Mouse (Mus musculus): ENCODE measurements at regions not wholly inside any gene's neighbourhood (a gene's known extent, or its start where the extent isn't known, plus 50 kb on each side); places are given as distances from the start of the nearest gene placed in this dataset.

- H3K27ac ChIP-seq, result no peak overlapping the region
Observed at GRCm38 (mm10) chr4:125399376-125400112, 91.0 kb upstream of the Grik3 start.

DNA sequence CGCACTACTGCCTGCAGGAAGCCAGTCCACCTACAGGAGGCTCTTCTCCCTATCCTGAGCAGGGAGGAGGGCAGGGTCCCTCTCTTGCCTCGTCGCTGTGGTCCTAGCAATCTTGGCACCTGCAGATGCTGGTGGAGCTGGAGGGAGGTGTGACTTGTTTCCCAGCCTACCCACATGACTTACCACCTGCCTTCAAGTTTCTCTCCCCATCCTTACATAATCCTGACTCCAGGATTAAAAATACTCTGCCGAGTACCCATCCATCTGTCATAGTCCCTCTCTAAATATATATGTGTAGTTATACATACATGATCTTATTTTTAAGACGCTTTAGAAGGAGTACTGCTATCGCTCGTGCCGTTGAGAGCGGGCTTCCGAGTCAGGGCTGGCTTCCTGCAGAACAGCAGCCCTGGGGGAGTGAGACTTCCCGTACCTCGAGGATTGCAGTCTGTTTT, 93.5 kb upstream of the Grik3 start:
- ATAC-seq (ENCODE audit: low FRiP score), result no peak
- peaks cover 6% of the 10 kb centered on the region; the same call in 1 of the 2 replicates for H3K4me1 ChIP-seq (replicated peaks)
- 0 out of 2 replicates have a peak, but pooled peaks cover 7% of the 10 kb centered on the region for H3K27me3 ChIP-seq
- H3K9me3 ChIP-seq, result no peaks in the 10 kb centered on the region
- H3K4me3 ChIP-seq, result no peak overlapping the region
- 73% methylated on average over 12 of the region's 12 CpGs for WGBS
- no peak overlapping the region for H3K9ac ChIP-seq
- H3K4me2 ChIP-seq, result no peak overlapping the region
- H3K36me3 ChIP-seq, result no peaks in the 10 kb centered on the region
- no peak overlapping the region for H3K27ac ChIP-seq

More at GRCm38 (mm10) chr4:125399376-125400112, 91.0 kb upstream of the Grik3 start:
- peaks cover 6% of the 10 kb centered on the region; the same call in 1 of the 2 replicates for H3K4me1 ChIP-seq (replicated peaks)
- H3K4me3 ChIP-seq, result no peak overlapping the region
- 79% methylated on average over 13 of the region's 13 CpGs for WGBS
- H3K27me3 ChIP-seq, result 0 out of 2 replicates have a peak, but pooled peaks cover 8% of the 10 kb centered on the region
- H3K4me2 ChIP-seq, result no peak overlapping the region
- H3K9me3 ChIP-seq, result no peaks in the 10 kb centered on the region
- H3K36me3 ChIP-seq, result no peaks in the 10 kb centered on the region
- ATAC-seq (ENCODE audit: low FRiP score), result no peak
- no peak overlapping the region for H3K9ac ChIP-seq

- no peaks in the 10 kb centered on the region; the same call in 1 of the 2 replicates for H3K4me1 ChIP-seq (replicated peaks)
- no peak overlapping the region for H3K4me3 ChIP-seq
- H3K27me3 ChIP-seq, result peaks cover 7% of the 10 kb centered on the region; the same call in 1 of the 2 replicates
- ATAC-seq (ENCODE audit: low FRiP score), result no peak
- 63% methylated on average over 6 of the region's 6 CpGs for WGBS
- H3K4me2 ChIP-seq, result no peak overlapping the region
- no peaks in the 10 kb centered on the region for H3K9me3 ChIP-seq
- no peak overlapping the region for H3K27ac ChIP-seq
- no peak overlapping the region for H3K9ac ChIP-seq
- H3K36me3 ChIP-seq, result no peaks in the 10 kb centered on the region
Observed at GRCm38 (mm10) chr4:125391269-125391668, 99.2 kb upstream of the Grik3 start.

DNA sequence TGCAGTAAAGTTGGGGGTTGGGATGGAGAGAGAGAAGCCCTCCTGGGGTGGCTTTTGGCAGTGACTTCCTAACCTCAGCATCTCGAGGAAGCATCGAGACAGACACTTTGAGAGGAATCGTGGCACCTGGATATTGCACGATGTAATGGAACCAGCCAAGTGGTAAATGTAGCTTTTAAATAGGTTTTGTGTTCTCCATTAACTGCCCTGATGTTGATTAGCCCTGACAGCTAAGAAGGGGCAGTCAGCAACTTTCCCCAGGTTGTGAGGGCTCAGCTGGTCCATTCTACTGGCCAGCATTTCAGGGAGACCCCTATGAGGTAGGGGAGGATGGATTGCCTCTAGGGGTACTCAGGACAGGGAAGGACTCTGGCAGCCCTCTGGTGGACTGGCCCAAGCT, 104.7 kb upstream of the Grik3 start:
- Histone ChIP-seq H3K27me3 (peaks cover 6% of the 10 kb centered on the region; the same call in 1 of the 2 replicates), H3K4me1 (replicated peaks) (0 out of 2 replicates have a peak, but pooled peaks cover 3% of the 10 kb centered on the region), H3K36me3 (no peaks in the 10 kb centered on the region), H3K27ac (no peak overlapping the region), H3K9me3 (0 out of 2 replicates have a peak, but pooled peaks cover 4% of the 10 kb centered on the region), H3K4me2 (no peak overlapping the region), H3K4me3 (no peak overlapping the region), H3K9ac (no peak overlapping the region)
- ATAC-seq (ENCODE audit: low FRiP score), result no peak
- WGBS, result 49% methylated on average over 4 of the region's 4 CpGs

GRCm38 (mm10) chr4:125364011-125364410, 126.5 kb upstream of the Grik3 start:
- Histone ChIP-seq H3K4me2 (no peak overlapping the region), H3K9me3 (no peaks in the 10 kb centered on the region), H3K36me3 (no peaks in the 10 kb centered on the region), H3K4me1 (replicated peaks) (peaks cover 14% of the 10 kb centered on the region), H3K9ac (no peak overlapping the region), H3K4me3 (no peak overlapping the region), H3K27ac (peak overlapping the region; percentile 60), H3K27me3 (peaks cover 10% of the 10 kb centered on the region; the same call in 1 of the 2 replicates)
- ATAC-seq (ENCODE audit: low FRiP score), result no peak
- WGBS, result 51% methylated on average over 9 of the region's 9 CpGs

DNA sequence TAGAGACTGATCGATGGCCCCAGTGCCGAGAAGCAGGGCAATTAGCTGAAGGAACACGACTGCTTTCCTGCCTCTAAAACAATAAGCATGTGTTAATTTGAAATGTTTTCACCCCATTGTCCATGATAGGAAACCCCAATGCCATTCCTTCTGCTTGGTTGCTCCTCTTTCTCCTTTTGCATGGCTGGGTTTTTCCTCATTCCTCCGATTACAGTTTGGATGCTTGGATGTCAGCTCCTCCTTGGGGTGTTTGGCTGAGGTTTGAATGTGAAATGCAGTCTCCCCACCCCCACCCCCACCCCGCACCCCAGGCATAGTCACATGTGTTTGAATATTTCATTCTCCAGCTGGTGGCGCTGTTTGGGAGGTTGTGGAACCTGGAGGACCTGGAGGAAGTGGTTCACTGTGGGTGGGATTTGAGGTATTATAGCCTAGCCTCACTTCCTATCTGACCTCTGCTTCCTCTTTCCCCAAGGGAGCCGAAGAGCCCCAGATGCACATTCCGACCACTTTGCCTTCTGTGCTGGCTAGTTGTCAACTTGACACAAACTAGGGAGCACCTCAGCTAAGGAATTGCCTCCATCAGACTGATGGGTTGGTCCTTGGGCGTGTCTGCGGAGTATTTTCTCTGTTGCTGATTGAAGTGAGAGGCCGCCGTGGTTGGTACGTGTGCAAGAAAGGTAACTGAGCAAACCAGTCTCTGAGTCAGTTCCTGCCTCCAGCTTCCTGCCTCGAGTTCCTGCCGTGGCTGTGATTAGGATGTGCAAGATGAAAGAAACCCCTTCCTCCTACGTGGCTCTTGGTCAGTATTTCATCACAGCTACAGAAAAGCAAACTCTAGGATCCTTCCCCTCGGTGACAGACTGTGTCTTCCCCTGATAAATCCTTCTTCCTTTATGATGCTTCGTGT, 128.6 kb upstream of the Grik3 start:
- Histone ChIP-seq H3K27me3 (peaks cover 10% of the 10 kb centered on the region; the same call in 1 of the 2 replicates), H3K36me3 (no peaks in the 10 kb centered on the region), H3K4me1 (replicated peaks) (peaks cover 20% of the 10 kb centered on the region), H3K27ac (no peak overlapping the region), H3K9me3 (no peaks in the 10 kb centered on the region), H3K4me2 (no peak overlapping the region), H3K4me3 (no peak overlapping the region), H3K9ac (no peak overlapping the region)
- ATAC-seq (ENCODE audit: low FRiP score), result no peak
- WGBS, result 69% methylated on average over 18 of the region's 18 CpGs

GRCm38 (mm10) chr4:125358356-125358755, 132.1 kb upstream of the Grik3 start:
- Histone ChIP-seq H3K4me2 (no peak overlapping the region), H3K27me3 (peaks cover 6% of the 10 kb centered on the region; the same call in 1 of the 2 replicates), H3K4me1 (replicated peaks) (peaks cover 34% of the 10 kb centered on the region), H3K9me3 (no peaks in the 10 kb centered on the region), H3K36me3 (no peaks in the 10 kb centered on the region), H3K4me3 (no peak overlapping the region), H3K9ac (no peak overlapping the region), H3K27ac (no peak overlapping the region)
- ATAC-seq (ENCODE audit: low FRiP score), result no peak
- WGBS, result 77% methylated on average over 2 of the region's 2 CpGs

DNA sequence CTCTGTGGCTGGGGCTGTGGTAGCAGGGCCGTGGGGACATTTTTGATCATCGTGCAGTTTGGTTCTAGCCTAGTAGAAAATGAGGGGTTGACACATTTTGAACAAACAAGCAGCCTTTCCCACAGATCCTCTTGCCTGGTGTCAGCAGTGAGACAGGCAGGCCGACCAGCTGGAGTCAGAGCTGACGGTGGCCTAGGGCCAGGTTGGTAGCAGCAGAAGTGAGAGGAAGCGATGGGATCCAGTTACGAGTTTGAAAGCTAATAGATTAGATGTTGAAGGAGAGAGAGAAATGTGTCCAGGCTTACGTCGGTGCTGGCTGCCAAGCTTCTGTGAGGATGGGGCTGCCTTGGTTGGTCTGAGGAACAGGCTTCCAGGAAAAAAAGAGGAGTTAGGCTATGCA, 134.1 kb upstream of the Grik3 start:
- Histone ChIP-seq H3K27ac (no peak overlapping the region), H3K4me1 (replicated peaks) (peaks cover 30% of the 10 kb centered on the region), H3K4me3 (no peak overlapping the region), H3K4me2 (no peak overlapping the region), H3K36me3 (no peaks in the 10 kb centered on the region), H3K27me3 (peaks cover 6% of the 10 kb centered on the region; the same call in 1 of the 2 replicates), H3K9me3 (no peaks in the 10 kb centered on the region), H3K9ac (no peak overlapping the region)
- 61% methylated on average over 8 of the region's 8 CpGs for WGBS
- no peak for ATAC-seq (ENCODE audit: low FRiP score)

DNA sequence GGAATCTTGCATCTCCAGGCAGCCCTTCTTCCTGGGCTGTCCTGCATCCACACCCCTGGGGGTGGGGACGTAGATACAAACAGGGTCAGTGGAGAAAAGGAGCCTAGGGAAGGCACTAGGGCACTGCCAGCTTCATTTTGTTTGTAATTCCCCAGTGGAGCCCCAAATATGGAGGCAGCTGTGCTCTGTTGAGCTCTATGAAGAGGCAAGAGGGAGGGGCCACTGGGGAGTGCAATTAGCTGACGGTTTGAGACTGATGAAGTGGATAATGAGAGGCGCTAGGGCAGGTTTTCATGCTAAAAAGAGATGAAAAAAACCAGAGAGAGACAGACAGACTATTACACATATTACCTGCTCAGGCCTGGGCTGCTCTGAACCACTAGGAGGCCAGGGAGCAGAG, 135.8 kb upstream of the Grik3 start:
- peaks cover 30% of the 10 kb centered on the region for H3K4me1 ChIP-seq (replicated peaks)
- 0 out of 2 replicates have a peak, but pooled peaks cover under 1% of the 10 kb centered on the region for H3K27me3 ChIP-seq
- WGBS, result 28% methylated on average over 3 of the region's 3 CpGs
- H3K27ac ChIP-seq, result peak overlapping the region; percentile 52
- H3K9me3 ChIP-seq, result no peaks in the 10 kb centered on the region
- no peak overlapping the region for H3K4me2 ChIP-seq
- no peak overlapping the region for H3K4me3 ChIP-seq
- peak; percentile 39; the same call in 1 of the 2 replicates for ATAC-seq (ENCODE audit: low FRiP score)
- H3K9ac ChIP-seq, result no peak overlapping the region
- H3K36me3 ChIP-seq, result no peaks in the 10 kb centered on the region

GRCm38 (mm10) chr4:125350056-125350455, 140.4 kb upstream of the Grik3 start:
- ATAC-seq (ENCODE audit: low FRiP score), result no peak
- 72% methylated on average over 1 of the region's 1 CpGs for WGBS
- H3K9ac ChIP-seq, result no peak overlapping the region
- H3K4me2 ChIP-seq, result no peak overlapping the region
- H3K36me3 ChIP-seq, result no peaks in the 10 kb centered on the region
- no peak overlapping the region for H3K27ac ChIP-seq
- no peaks in the 10 kb centered on the region for H3K9me3 ChIP-seq
- peaks cover 10% of the 10 kb centered on the region for H3K4me1 ChIP-seq (replicated peaks)
- H3K4me3 ChIP-seq, result no peak overlapping the region
- no peaks in the 10 kb centered on the region for H3K27me3 ChIP-seq

DNA sequence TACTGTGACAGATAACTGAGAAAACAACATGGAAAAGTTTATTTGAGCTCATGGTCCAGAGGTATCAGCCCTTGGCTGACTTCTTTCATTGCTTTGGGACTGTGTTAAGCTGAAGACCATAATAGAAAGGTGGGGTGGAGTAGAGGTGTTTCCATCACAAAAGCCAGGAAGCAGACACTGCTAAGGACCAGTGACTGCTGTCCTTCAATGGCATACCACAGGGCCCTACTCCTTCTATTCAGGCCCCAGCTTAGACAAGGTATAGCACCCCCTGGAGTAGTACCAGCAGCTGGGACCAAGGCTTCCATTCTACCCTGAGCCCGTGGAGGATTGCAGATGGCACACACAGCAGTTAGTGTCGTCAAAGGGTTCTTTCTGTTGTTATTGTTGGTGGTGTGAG, 151.4 kb upstream of the Grik3 start:
- no peak for ATAC-seq (ENCODE audit: low FRiP score)
- no peak overlapping the region for H3K4me2 ChIP-seq
- no peak overlapping the region for H3K27ac ChIP-seq
- no peaks in the 10 kb centered on the region for H3K4me1 ChIP-seq (replicated peaks)
- H3K27me3 ChIP-seq, result no peaks in the 10 kb centered on the region
- H3K4me3 ChIP-seq, result no peak overlapping the region
- no peaks in the 10 kb centered on the region for H3K9me3 ChIP-seq
- H3K9ac ChIP-seq, result no peak overlapping the region
- WGBS, result 74% methylated on average over 2 of the region's 2 CpGs
- H3K36me3 ChIP-seq, result no peaks in the 10 kb centered on the region

DNA sequence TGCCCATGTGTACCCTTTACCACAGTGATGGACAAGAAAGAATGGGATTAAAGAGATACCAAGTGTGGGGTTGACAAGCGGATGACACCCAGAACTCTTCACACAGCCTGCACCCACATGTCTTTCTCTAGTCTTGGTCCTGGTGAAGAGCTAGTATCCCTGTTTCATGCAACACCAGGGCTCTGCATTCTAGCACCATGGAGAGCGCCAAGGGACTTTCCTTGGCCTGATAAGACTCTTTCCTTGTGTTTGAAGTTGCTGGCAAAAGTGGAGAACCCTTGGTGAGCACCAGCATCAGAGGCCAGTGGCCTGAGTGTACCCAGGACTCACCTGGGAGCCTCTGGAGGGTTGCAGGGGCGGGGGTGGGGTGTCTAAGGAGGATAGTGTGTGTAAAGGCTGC, 161.7 kb upstream of the Grik3 start:
- H3K9me3 ChIP-seq, result no peaks in the 10 kb centered on the region
- 0 out of 2 replicates have a peak, but pooled peaks cover 4% of the 10 kb centered on the region for H3K4me1 ChIP-seq (replicated peaks)
- no peak for ATAC-seq (ENCODE audit: low FRiP score)
- H3K9ac ChIP-seq, result no peak overlapping the region
- H3K27me3 ChIP-seq, result peaks cover 14% of the 10 kb centered on the region; the same call in 1 of the 2 replicates
- H3K4me3 ChIP-seq, result no peak overlapping the region
- no peak overlapping the region for H3K4me2 ChIP-seq
- H3K36me3 ChIP-seq, result no peaks in the 10 kb centered on the region
- 45% methylated on average over 3 of the region's 3 CpGs for WGBS
- H3K27ac ChIP-seq, result no peak overlapping the region
